Mouse (Mus musculus) ovary, postnatal 36 days (tissue): ENCODE results near the gene Dnajb7.
A peak's percentile ranks its signal among the peaks of the same experiment; 100 is the strongest.

Experiments
- DNase-seq: peaks from one replicate; pipeline ENCODE4 v3.0.0; 2022; ENCODE audit warnings: low spot score, mixed read lengths

Gene Dnajb7

DNA sequence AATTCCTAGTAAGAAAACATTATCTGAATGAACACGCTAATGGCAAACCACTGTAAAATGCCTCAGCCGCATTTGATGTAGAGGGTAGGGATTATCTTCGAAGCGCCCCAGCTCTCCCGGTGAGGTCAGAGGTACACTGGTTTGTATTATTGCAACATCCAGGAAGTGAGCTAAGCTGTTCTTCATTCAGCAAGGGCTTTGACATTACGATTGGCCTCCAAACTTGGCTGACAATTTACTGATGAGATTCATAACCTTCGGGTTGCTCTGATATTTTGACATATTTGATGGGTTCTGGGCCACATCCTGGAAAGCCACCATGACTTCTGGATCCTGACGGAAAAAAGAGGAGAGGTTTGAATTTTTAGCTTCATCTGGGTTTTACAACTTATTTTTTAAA lies 42.9 kb downstream of the Dnajb7 start:
- no peak for DNase-seq

DNA sequence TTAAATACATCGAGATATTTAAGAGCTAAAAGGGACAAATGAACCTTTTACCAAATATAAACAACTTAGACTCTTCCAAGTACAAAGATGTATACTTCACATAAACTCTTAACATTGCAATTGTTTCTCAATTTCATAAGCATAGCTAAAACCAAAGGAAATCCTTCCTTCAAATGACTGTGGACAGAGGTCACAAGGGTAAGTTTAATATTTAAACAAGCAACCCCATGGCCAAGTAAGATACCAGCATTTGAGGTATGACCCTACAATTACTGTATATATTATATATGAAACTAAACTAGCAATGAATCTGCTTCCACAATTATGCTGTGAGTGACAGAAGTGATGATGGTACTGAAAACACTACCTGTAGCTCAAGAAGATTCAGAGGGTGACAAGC lies 43.8 kb downstream of the Dnajb7 start:
- DNase-seq, result no peak

DNA sequence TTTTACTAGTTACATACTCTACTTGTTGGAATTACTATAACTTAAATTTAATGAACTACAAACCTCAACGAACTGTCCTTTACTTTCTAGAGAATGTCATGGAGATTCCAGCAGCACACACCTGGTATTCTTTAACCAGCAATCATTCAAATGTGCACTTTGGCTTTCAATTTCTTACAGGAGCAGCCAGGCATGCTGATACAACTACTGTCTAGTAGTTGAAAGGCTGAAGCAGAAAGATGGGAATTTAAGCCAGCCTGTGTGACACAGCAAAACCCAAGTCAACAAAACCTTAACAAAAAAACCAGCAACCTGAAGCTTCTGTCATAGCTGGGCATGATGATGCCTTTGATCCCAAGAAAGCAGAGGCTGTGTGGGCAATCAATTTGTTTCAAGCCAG lies 45.6 kb downstream of the Dnajb7 start:
- DNase-seq, result no peak

DNA sequence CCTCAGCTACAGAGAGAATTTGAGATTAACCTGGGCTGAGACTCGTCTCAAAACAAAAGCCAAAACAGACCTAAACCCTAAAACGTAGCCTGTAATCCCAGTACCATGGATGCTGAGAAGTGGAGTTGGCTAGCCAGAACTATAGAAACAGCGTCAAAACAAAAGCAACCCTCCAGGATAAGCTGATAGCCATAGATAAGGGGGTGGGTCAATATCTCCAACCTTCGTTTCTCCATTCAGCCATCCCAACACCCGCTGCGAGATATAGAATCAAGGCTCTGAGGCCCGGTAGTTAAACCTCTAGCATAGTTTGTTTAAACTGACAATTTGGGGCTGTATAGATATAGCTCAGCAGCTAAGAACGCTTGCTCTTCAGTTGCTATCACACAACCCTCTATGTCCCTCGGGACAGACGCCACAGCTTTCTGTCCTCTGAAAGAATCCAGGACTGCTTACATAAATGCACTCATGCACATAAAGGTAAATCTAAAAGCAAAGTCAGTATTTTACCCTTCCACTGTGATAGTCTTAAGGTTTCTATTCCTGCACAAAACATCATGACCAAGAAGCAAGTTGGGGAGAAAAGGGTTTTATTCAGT lies 46.6 kb downstream of the Dnajb7 start:
- no peak for DNase-seq

DNA sequence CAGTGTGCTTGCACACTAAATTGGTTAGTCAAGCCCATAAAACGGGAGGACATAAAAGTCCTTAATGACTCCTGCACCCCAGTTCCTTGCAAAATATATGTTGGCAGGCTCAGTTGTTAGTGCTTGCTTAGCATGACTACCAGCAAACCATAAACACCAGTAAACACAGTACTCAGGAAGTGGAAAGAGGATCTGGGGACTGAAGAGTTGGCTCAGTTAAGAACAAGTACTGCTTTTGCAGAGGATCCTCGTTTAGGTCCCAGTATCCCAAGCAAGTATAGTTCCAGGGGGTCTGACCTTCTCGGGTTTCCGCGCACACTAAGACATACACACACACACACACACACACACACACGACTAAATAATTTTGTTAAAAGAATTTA lies 47.1 kb downstream of the Dnajb7 start:
- DNase-seq, result no peak

DNA sequence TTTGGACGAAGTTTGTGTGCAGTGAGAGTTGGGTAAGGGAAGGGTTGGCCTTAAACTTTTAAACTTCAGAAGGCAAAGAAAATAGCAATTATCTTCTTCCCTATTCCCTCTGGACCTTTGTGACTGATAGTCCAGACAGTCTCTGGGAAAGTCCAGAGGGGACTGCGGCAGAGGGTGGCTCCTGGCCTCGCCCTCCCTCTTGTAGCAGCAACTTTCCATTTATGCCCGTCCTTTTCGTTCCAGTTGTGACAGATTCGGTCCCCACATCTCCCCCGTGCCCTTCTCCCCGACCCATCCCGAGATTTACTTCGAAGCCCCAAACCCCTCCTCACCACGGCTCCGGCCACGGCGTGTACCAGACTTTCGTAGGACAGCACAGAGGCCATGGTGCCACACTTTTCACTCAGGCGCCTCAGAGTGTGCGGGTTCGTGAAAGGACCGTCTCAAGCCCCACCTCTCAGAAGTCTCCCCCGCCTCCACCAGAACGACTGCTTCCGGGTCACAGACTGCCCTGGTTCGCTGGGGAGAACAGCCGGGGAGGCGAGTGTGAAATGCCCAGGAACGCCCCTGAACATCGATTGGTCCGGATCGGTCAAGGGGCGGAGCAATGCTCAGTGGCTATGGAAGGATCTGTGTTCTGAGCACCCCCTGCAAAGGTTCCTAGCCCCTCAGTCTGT lies 47.6 kb downstream of the Dnajb7 start, which contains the start of gene Slc25a17:
Gene Slc25a17, minus strand, starts transcription at position 468 of the 677 bp plus-strand sequence.
- DNase-seq, result peak; percentile 92

DNA sequence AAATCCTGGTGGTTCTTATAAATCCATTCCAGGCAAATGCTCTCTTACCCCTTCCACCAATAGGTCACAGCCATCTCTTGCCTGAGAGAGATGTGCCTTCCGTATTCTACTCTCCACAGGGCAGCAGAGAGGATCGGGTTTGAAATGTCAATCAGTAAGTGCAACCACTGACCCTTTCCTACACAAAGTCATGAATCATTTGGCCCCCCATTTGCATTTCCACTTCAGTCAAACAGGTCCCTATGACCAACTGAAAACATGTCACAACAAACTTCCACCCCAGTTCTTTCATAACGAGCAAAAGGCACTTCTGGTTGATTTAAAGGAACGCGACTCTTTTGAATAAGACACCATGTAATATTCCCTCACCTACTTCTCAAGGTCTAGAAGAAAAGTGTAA lies 48.7 kb downstream of the Dnajb7 start:
- DNase-seq, result no peak

DNA sequence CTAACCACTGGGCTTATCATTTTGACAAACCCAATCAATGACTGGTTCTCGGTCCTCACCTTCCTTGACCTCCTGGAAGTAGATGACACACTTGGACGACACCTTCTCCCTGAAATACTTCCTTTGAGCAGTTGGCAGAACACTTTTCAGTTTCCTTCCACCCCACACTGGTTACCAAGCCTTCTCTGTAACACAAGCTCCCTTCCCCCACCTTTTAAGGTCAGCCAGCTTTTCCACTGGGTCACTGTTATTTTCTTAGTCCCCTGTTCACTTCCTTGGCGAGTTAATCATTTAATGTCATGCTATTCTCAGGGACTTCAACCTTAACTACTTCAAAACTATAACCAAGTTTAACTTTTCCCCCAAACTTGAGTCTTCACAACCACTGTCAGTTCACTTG lies 49.2 kb downstream of the Dnajb7 start:
- DNase-seq, result no peak

DNA sequence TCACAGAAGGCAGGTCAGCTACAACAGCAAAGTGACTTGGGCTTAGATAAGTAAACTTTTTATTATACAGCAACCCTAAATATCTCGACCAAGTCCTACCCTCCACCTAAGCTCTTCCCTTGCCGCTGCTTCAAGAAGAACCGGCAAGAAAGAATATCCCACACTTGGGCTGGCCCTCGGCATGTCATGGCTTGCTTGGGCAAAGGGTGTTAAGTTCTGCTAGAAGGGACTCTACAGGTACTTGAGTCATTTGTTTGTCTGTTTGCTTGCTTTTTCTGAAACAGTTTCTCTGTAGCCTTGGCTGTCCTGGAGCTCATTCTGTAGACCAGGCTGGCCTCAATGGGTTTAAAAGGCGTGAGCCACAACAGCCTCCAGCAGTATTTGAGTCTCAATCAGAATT lies 51.2 kb downstream of the Dnajb7 start:
- no peak for DNase-seq
